Mouse (Mus musculus) forebrain, embryonic 12.5 days (tissue): ENCODE data around the gene Copb2. TPM values are rescaled to one million over a fixed set of nuclear protein-coding genes. Genes with fewer than 3 reads are reported as not detected.

ENCODE experiments used
- ATAC-seq: fragments of 200-750 bp; cut with Nextera tagmentation; 2 replicates; pipeline ENCODE4 v1.8.0; 2017; ENCODE audit warnings: moderate TSS enrichment; ENCODE audit not compliant: low FRiP score
- H3K27ac ChIP-seq: fragments of 300-500 bp; sonication (generic); 2 replicates; pipeline ENCODE4 v1.5.1; 2016; ENCODE audit warnings: mild to moderate bottlenecking
- H3K27me3 ChIP-seq: fragments of 300-500 bp; sonication (generic); 2 replicates; pipeline ENCODE4 v1.6.1; 2016; ENCODE audit warnings: mild to moderate bottlenecking
- H3K36me3 ChIP-seq: fragments of 300-500 bp; sonication (generic); replicated peaks from 2 replicates; pipeline ENCODE4 v1.6.1; 2016; ENCODE audit warnings: mild to moderate bottlenecking
- H3K4me1 ChIP-seq: fragments of 300-500 bp; sonication (generic); 2 replicates; pipeline ENCODE4 v1.6.1; 2016
- H3K4me2 ChIP-seq: fragments of 300-500 bp; sonication (generic); 2 replicates; pipeline ENCODE4 v1.6.1; 2016; ENCODE audit warnings: mild to moderate bottlenecking, moderate library complexity
- H3K4me3 ChIP-seq: fragments of 300-500 bp; sonication (generic); replicated peaks from 2 replicates; pipeline ENCODE4 v1.5.1; 2016; ENCODE audit warnings: mild to moderate bottlenecking
- H3K9ac ChIP-seq: fragments of 300-500 bp; sonication (generic); 2 replicates; pipeline ENCODE4 v1.6.1; 2016; ENCODE audit warnings: mild to moderate bottlenecking
- H3K9me3 ChIP-seq: fragments of 300-500 bp; sonication (generic); 2 replicates; pipeline ENCODE4 v1.6.1; 2016
- WGBS: fragments of 180-500 bp; shearing (Covaris S2); methylation state at CpG from one replicate; pipeline ENCODE4 v1.1.7; 2016; 5-methylcytosine and 5-hydroxymethylcytosine counted together
- polyA plus RNA-seq: library from polyadenylated mRNA; unstranded; fragments of >200 nt; fragmentation: Nextera tagmentation; extraction: Ambion mirVana; gene quantifications from 2 replicates; pipeline ENCODE4 v1.2.1, GENCODE M21; 2016

Gene Copb2
- polyA plus RNA-seq, 1 experiment from 2014 or later, result 157 TPM

DNA sequence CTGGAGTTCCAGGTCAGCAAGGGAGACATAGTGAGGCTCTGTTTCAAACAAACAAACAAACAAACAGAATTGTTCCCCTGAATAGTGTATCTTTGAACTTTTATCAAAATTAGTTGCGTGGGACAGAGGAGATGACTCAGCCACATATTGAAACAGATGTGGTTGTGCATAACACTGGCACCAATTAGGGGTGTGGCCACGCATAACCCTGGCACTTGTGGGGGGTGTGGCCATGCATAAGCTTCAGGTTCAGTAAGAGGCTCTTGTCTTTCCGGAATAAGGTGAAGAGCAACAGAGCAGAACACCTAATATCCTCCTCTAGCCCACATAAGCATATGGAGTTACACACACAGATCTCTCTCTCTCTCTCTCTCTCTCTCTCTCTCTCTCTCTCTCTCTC lies 19.5 kb upstream of the Copb2 start:
- H3K36me3 ChIP-seq, result no peaks in the 10 kb centered on the region
- H3K4me2 ChIP-seq, result no peak overlapping the region
- no peaks in the 10 kb centered on the region for H3K4me1 ChIP-seq
- H3K27ac ChIP-seq, result no peak overlapping the region
- WGBS, result 84% methylated on average over 3 of the region's 3 CpGs
- H3K4me3 ChIP-seq, result no peak overlapping the region
- H3K9ac ChIP-seq, result no peak overlapping the region
- peaks cover 4% of the 10 kb centered on the region; the same call in 1 of the 2 replicates for H3K27me3 ChIP-seq
- H3K9me3 ChIP-seq, result no peaks in the 10 kb centered on the region
- no peak for ATAC-seq

DNA sequence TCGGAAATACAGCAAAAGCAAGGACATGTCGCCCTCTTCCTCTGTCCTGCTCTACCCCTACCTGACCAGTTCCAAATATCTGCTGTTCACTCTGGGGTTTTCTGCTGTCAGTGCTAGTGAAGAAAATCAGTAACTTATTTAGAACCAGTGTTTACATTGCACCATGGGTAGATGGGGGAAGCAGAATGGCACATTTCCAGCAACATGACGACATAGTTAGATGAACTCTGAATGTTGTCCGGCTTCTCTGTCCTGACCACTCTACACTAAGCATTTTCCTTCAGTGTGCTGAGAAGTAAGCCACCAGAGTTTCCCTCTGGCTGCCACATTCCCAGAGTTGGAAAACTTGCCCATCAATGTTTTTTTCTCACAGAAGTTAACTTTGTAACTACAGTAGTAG lies 20.3 kb downstream of the Copb2 start:
- no peak for ATAC-seq
- no peak overlapping the region for H3K27ac ChIP-seq
- WGBS, result 91% methylated on average over 4 of the region's 4 CpGs
- no peaks in the 10 kb centered on the region for H3K9me3 ChIP-seq
- H3K27me3 ChIP-seq, result no peaks in the 10 kb centered on the region
- no peak overlapping the region for H3K4me3 ChIP-seq
- no peaks in the 10 kb centered on the region for H3K4me1 ChIP-seq
- H3K4me2 ChIP-seq, result no peak overlapping the region
- H3K9ac ChIP-seq, result no peak overlapping the region
- H3K36me3 ChIP-seq, result peaks cover 86% of the 10 kb centered on the region

DNA sequence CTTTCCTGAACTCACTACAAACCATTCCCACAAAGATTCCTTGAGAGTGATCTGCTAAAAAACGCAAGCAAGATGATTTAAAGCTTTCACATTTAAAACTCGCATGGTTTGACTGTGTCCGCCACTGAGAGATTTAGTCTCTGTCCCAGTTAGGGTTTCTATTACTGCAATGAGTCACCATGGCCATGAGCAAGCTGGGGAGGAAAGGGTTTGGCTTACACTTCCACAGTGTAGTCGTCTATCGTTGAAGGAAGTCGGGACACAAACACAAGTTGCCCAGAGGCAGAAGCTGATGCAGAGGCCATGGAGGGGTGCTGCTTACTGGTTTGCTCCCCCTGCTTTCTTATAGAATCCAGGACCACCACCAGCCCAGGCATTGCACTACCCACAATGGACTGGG lies 36.6 kb downstream of the Copb2 start:
- H3K4me2 ChIP-seq, result peak overlapping the region; percentile 96
- peaks cover 12% of the 10 kb centered on the region for H3K4me1 ChIP-seq
- H3K27ac ChIP-seq, result no peak overlapping the region
- no peaks in the 10 kb centered on the region for H3K9me3 ChIP-seq
- WGBS, result 89% methylated on average over 6 of the region's 6 CpGs
- H3K36me3 ChIP-seq, result peaks cover 26% of the 10 kb centered on the region
- no peak overlapping the region for H3K4me3 ChIP-seq
- no peak overlapping the region for H3K9ac ChIP-seq
- H3K27me3 ChIP-seq, result peaks cover 5% of the 10 kb centered on the region
- no peak for ATAC-seq

DNA sequence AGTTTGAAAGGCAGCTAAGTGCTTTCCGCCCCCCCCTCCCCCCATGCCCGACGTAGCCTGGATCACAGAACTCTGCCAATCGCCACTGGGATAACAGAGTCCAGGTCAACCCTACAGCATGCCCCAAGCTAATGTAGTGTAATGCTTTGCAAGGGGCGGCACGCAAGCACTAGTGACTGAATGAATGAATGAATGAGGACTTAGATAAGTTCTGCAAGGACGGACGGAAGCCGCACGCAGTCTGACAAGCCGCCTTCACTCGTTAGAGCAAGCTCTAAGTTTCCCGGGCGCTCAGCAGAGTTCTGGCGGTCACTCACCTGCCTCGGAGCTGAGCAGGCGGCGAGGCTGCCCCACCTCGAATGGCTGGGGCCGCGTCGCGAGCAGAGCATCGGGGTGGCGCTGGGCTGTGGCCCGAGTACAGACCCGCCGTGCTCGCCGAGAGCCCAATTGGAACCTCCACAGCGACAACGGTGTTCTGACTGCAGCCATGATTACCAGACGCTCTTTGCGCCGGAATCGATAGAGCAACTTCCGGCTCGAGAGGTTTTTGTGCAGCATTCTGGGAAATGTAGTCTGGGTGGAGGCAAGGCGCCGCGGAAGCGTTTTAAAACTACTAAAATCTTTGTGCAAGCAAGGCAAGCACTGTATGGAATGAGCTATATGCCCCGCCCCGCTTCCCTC lies 37.8 kb downstream of the Copb2 start, which contains the start of gene Mrps22:
Mrps22 (minus strand) TSS at position 505 of the 681 bp plus-strand sequence.
- WGBS, result under 1% methylated on average over 44 of the region's 44 CpGs
- Histone ChIP-seq H3K36me3 (peaks cover 16% of the 10 kb centered on the region), H3K27me3 (peaks cover 5% of the 10 kb centered on the region), H3K4me1 (peaks cover 12% of the 10 kb centered on the region), H3K27ac (peak within 1 kb of the TSS; percentile 65; the same call in 1 of the 2 replicates), H3K9ac (peak within 1 kb of the TSS; percentile 79), H3K9me3 (no peaks in the 10 kb centered on the region), H3K4me2 (peak within 1 kb of the TSS; percentile 96), H3K4me3 (peak within 1 kb of the TSS; percentile 88)
- peak; percentile 93 for ATAC-seq

DNA sequence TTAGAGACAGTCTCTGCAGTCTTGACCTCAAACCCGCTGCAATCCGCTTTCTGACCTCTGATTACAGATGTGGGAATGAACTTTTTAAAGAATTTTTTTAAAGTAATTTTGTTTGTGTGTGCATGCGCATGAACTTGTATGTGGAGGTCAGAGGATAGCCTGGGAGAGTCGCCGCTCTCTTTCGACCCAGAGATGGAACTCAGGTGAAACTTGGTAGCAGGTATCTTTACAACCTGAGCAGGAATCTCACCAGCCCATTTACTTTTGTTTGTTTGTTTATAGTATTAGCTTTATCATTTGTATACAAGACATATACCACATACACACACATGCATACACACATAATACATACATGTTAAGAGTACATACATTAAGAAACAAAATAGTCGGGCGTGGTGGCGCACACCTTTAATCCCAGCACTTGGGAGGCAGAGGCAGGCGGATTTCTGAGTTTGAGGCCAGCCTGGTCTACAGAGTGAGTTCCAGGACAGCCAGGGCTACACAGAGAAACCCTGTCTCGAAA lies 38.4 kb downstream of the Copb2 start:
- 52% methylated on average over 11 of the region's 11 CpGs for WGBS

DNA sequence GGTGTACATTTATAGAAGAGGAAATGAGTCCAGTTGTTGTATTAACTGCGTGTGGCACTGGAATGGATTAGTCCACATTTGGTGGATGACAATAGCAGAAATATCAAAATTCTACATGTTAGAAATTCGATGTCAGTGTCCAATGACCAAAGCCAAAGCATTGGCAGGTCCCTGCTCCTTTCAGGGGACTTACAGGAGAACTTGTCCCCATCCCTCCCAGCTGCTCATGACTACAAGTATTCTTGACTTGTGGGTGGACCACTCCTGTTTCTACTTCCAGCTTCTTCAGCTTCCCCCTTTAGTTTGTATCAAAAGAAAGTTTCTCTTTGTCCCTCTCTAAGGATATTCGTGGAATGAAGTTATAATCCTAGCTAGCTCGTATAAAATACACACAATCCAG lies 41.4 kb downstream of the Copb2 start:
- Histone ChIP-seq H3K4me1 (peaks cover 12% of the 10 kb centered on the region), H3K4me2 (no peak overlapping the region), H3K9ac (no peak overlapping the region), H3K36me3 (no peaks in the 10 kb centered on the region), H3K9me3 (no peaks in the 10 kb centered on the region), H3K27me3 (peaks cover 5% of the 10 kb centered on the region), H3K27ac (no peak overlapping the region), H3K4me3 (no peak overlapping the region)
- ATAC-seq, result no peak
- 73% methylated on average over 4 of the region's 4 CpGs for WGBS

More for the DNA sequence above, 38.4 kb downstream of the Copb2 start:
- Histone ChIP-seq H3K27ac (no peak overlapping the region), H3K4me3 (peak overlapping the region; percentile 88), H3K27me3 (peaks cover 5% of the 10 kb centered on the region), H3K9me3 (no peaks in the 10 kb centered on the region), H3K4me2 (peak overlapping the region; percentile 96), H3K36me3 (peaks cover 10% of the 10 kb centered on the region), H3K4me1 (peaks cover 12% of the 10 kb centered on the region), H3K9ac (0 out of 2 replicates have a peak overlapping the region, but pooled peaks have one; percentile 79)
- ATAC-seq, result peak; percentile 5

DNA sequence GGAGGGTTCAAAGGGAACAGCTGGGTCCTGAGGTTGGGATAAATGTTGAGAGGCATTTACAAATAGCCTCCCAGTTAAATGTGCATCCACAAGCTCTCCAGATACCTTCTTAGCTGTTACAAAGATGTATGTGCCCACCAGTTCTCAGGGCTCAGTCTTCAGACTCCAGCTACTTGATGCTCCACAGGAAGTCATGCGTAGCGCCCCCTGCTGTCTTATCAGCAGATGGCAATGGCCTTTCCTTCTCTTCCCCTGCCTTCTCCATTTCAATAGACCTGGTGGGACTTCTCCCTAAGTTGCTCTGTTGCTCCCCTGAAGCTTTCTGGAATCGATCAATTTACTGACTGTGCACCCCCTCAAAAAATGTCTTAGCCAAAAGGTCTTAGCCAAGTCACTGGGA lies 65.0 kb downstream of the Copb2 start:
- WGBS, result 48% methylated on average over 3 of the region's 3 CpGs
- no peaks in the 10 kb centered on the region for H3K9me3 ChIP-seq
- H3K4me3 ChIP-seq, result no peak overlapping the region
- no peaks in the 10 kb centered on the region for H3K36me3 ChIP-seq
- H3K27ac ChIP-seq, result no peak overlapping the region
- H3K4me1 ChIP-seq, result peaks cover 2% of the 10 kb centered on the region; the same call in 1 of the 2 replicates
- H3K4me2 ChIP-seq, result no peak overlapping the region
- H3K9ac ChIP-seq, result no peak overlapping the region
- ATAC-seq, result no peak
- peaks cover 4% of the 10 kb centered on the region; the same call in 1 of the 2 replicates for H3K27me3 ChIP-seq

DNA sequence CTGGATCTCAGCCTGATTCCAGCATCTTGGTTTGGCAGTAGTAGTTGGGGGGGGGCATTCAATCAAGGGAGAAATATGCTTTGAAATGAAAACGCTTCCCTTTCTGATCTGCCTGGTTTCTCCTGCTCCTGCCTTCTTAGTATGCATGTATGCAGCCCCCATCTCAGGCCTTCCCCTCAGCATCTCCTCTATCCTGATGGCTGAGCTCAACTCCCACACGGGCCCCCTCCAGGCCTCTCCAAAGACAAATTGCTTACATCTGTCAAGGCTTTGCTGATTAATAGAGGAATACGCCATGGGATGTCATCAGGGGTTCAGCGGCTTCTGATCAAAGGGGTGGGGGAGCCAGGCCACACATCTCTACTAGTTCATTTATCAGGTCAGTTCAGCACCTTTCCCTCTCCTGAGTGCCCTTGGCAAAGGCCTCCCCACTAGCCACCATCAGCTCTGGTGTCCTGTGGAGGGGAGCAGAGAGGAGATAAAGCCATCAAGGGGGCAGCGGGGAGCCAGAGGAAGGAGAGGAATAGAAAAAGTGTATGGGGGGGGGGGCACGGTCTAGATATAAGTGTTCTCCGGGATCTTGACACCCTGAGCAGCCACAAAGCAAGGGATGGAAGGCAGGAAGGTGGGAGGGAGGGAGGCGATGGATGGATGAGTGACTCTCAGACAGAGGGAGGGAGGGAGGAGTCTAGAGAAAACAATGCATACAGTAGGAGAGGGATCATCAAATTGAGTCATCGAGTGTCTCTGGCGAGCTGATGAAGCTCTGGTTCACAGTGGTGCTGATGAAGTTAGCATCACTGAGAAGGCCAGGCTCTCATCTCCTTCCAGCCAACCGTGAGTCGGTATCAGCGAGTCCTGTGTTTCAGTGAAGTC lies 70.0 kb downstream of the Copb2 start:
- Histone ChIP-seq H3K4me2 (no peak overlapping the region), H3K27ac (no peak overlapping the region), H3K4me1 (peaks cover 8% of the 10 kb centered on the region; the same call in 1 of the 2 replicates), H3K36me3 (no peaks in the 10 kb centered on the region), H3K27me3 (no peaks in the 10 kb centered on the region; the same call in 1 of the 2 replicates), H3K9ac (no peak overlapping the region), H3K4me3 (no peak overlapping the region), H3K9me3 (no peaks in the 10 kb centered on the region)
- WGBS, result 74% methylated on average over 13 of the region's 13 CpGs
- no peak for ATAC-seq

Other genes with a start within 250 kb of the Copb2 start
- 42.9 and 50.9 TPM in 2 replicates for gene Rbp1, start 140.8 kb upstream of the Copb2 start, polyA plus RNA-seq
- not detected in 2 replicates for gene Rbp2, start 77.6 kb upstream of the Copb2 start, polyA plus RNA-seq
- 67.1 and 72.5 TPM in 2 replicates for gene Mrps22, start 37.9 kb downstream of the Copb2 start, polyA plus RNA-seq